Mouse (Mus musculus) adrenal gland, adult 2 months (tissue): ENCODE data around the gene Ano10. TPM values are rescaled to one million over a fixed set of nuclear protein-coding genes. Genes with fewer than 3 reads are reported as not detected.

Source experiments
- DNase-seq: peaks from one replicate; pipeline ENCODE4 v3.0.0; 2021
- polyA plus RNA-seq: library from polyadenylated mRNA; depleted of rRNA; stranded (reverse); fragments of >200 nt; gene quantifications from 2 replicates; pipeline ENCODE4 v1.2.3, GENCODE M21; 2012
- total RNA-seq, 2 experiments: library from RNA; stranded (reverse); gene quantifications; 2 replicates each; pipeline ENCODE4 v1.2.3; 2021

The Ano10 gene
- total and polyA plus RNA-seq, 3 experiments = 71.6 to 102 (median 75.6) TPM

- DNase-seq = no peak
Observed at GRCm38 (mm10) chr9:122156389-122157078, 137.7 kb downstream of the Ano10 start.

GRCm38 (mm10) chr9:122155193-122155592 lies 139.0 kb downstream of the Ano10 start:
- DNase-seq = no peak

GRCm38 (mm10) chr9:122153436-122153835 lies 140.8 kb downstream of the Ano10 start:
- no peak for DNase-seq

GRCm38 (mm10) chr9:122152501-122152900 lies 141.7 kb downstream of the Ano10 start:
- no peak for DNase-seq

- no peak for DNase-seq
Observed at GRCm38 (mm10) chr9:122152063-122152462, 142.2 kb downstream of the Ano10 start.

GRCm38 (mm10) chr9:122149997-122150826 lies 144.0 kb downstream of the Ano10 start:
- no peak for DNase-seq

- peak; percentile 76 for DNase-seq
Observed at GRCm38 (mm10) chr9:122148356-122148755, 145.9 kb downstream of the Ano10 start.

GRCm38 (mm10) chr9:122146124-122146870 lies 147.9 kb downstream of the Ano10 start:
- no peak for DNase-seq

GRCm38 (mm10) chr9:122145677-122146076 lies 148.5 kb downstream of the Ano10 start:
- DNase-seq = no peak

GRCm38 (mm10) chr9:122144776-122145175 lies 149.4 kb downstream of the Ano10 start:
- no peak for DNase-seq

- no peak for DNase-seq
Observed at GRCm38 (mm10) chr9:122143219-122143618, 151.0 kb downstream of the Ano10 start.

- DNase-seq = no peak
Observed at GRCm38 (mm10) chr9:122139236-122139635, 155.0 kb downstream of the Ano10 start.

- DNase-seq = no peak
Observed at GRCm38 (mm10) chr9:122138371-122139029, 155.7 kb downstream of the Ano10 start.

- no peak for DNase-seq
Observed at GRCm38 (mm10) chr9:122137960-122138359, 156.3 kb downstream of the Ano10 start.

- no peak for DNase-seq
Observed at GRCm38 (mm10) chr9:122135885-122136170, 158.4 kb downstream of the Ano10 start.

GRCm38 (mm10) chr9:122135095-122135884 lies 158.9 kb downstream of the Ano10 start:
- peak; percentile 72 for DNase-seq

GRCm38 (mm10) chr9:122132145-122132544 lies 162.1 kb downstream of the Ano10 start:
- DNase-seq = no peak

GRCm38 (mm10) chr9:122130666-122131065 lies 163.6 kb downstream of the Ano10 start:
- DNase-seq = no peak

GRCm38 (mm10) chr9:122128686-122129085 lies 165.5 kb downstream of the Ano10 start:
- DNase-seq = no peak

GRCm38 (mm10) chr9:122127271-122127785 lies 166.9 kb downstream of the Ano10 start:
- no peak for DNase-seq

- DNase-seq = no peak
Observed at GRCm38 (mm10) chr9:122126790-122127189, 167.4 kb downstream of the Ano10 start.
